Mouse (Mus musculus): ENCODE measurements around the gene Gng2. TPM values are rescaled to one million over a fixed set of nuclear protein-coding genes. Genes with fewer than 3 reads are reported as not detected.
A peak's percentile ranks its signal among the peaks of the same experiment; 100 is the strongest.

Gene Gng2
- polyA plus RNA-seq, 1 experiment from 2014 or later, result 43.6 TPM

GRCm38 (mm10) chr14:19969566-19969965 lies 7.9 kb downstream of the Gng2 start:
- H3K9ac ChIP-seq (ENCODE audit: low read length), result no peak overlapping the region
- no peak overlapping the region for H3K27ac ChIP-seq (ENCODE audit: low read length)
- WGBS, result 69% methylated on average over 1 of the region's 1 CpGs
- no peak for ATAC-seq (ENCODE audit: insufficient read depth, low FRiP score)
- H3K4me1 ChIP-seq (ENCODE audit: control insufficient read depth, insufficient read depth, low read length), result peaks cover 14% of the 10 kb centered on the region
- H3K36me3 ChIP-seq (ENCODE audit: control insufficient read depth, insufficient read depth, low read length), result no peaks in the 10 kb centered on the region
- no peak overlapping the region for H3K4me2 ChIP-seq (ENCODE audit: low read depth, low read length)
- no peak overlapping the region for H3K4me3 ChIP-seq (replicated peaks; ENCODE audit: low read length)
- H3K9me3 ChIP-seq (replicated peaks; ENCODE audit: control insufficient read depth, low read length), result no peaks in the 10 kb centered on the region
- no peaks in the 10 kb centered on the region for H3K27me3 ChIP-seq (ENCODE audit: control insufficient read depth, insufficient read depth, low read length)

- Histone ChIP-seq H3K9ac (ENCODE audit: low read length) (no peak overlapping the region), H3K4me3 (replicated peaks; ENCODE audit: low read length) (no peak overlapping the region), H3K4me2 (ENCODE audit: low read depth, low read length) (no peak overlapping the region), H3K9me3 (replicated peaks; ENCODE audit: control insufficient read depth, low read length) (no peaks in the 10 kb centered on the region), H3K4me1 (ENCODE audit: control insufficient read depth, insufficient read depth, low read length) (peaks cover 14% of the 10 kb centered on the region), H3K27me3 (ENCODE audit: control insufficient read depth, insufficient read depth, low read length) (no peaks in the 10 kb centered on the region), H3K36me3 (ENCODE audit: control insufficient read depth, insufficient read depth, low read length) (no peaks in the 10 kb centered on the region), H3K27ac (ENCODE audit: low read length) (no peak overlapping the region)
- 57% methylated on average over 5 of the region's 5 CpGs for WGBS
- ATAC-seq (ENCODE audit: insufficient read depth, low FRiP score), result no peak
These were observed 8.4 kb downstream of the Gng2 start for GRCm38 (mm10) chr14:19969011-19969521.

GRCm38 (mm10) chr14:19968321-19969010 lies 9.0 kb downstream of the Gng2 start:
- WGBS, result 76% methylated on average over 7 of the region's 7 CpGs
- no peak overlapping the region for H3K9ac ChIP-seq (ENCODE audit: low read length)
- H3K36me3 ChIP-seq (ENCODE audit: control insufficient read depth, insufficient read depth, low read length), result no peaks in the 10 kb centered on the region
- H3K27me3 ChIP-seq (ENCODE audit: control insufficient read depth, insufficient read depth, low read length), result no peaks in the 10 kb centered on the region
- no peak overlapping the region for H3K4me2 ChIP-seq (ENCODE audit: low read depth, low read length)
- no peak for ATAC-seq (ENCODE audit: insufficient read depth, low FRiP score)
- H3K4me1 ChIP-seq (ENCODE audit: control insufficient read depth, insufficient read depth, low read length), result peaks cover 14% of the 10 kb centered on the region
- H3K4me3 ChIP-seq (replicated peaks; ENCODE audit: low read length), result no peak overlapping the region
- H3K9me3 ChIP-seq (replicated peaks; ENCODE audit: control insufficient read depth, low read length), result no peaks in the 10 kb centered on the region
- H3K27ac ChIP-seq (ENCODE audit: low read length), result no peak overlapping the region

GRCm38 (mm10) chr14:19967482-19967881 lies 9.9 kb downstream of the Gng2 start:
- Histone ChIP-seq H3K9me3 (replicated peaks; ENCODE audit: control insufficient read depth, low read length) (no peaks in the 10 kb centered on the region), H3K27me3 (ENCODE audit: control insufficient read depth, insufficient read depth, low read length) (no peaks in the 10 kb centered on the region), H3K4me1 (ENCODE audit: control insufficient read depth, insufficient read depth, low read length) (peaks cover 14% of the 10 kb centered on the region), H3K9ac (ENCODE audit: low read length) (no peak overlapping the region), H3K4me3 (replicated peaks; ENCODE audit: low read length) (no peak overlapping the region), H3K36me3 (ENCODE audit: control insufficient read depth, insufficient read depth, low read length) (no peaks in the 10 kb centered on the region), H3K4me2 (ENCODE audit: low read depth, low read length) (no peak overlapping the region), H3K27ac (ENCODE audit: low read length) (no peak overlapping the region)
- WGBS, result 56% methylated on average over 8 of the region's 8 CpGs
- no peak for ATAC-seq (ENCODE audit: insufficient read depth, low FRiP score)

- Histone ChIP-seq H3K27ac (ENCODE audit: low read length) (no peak overlapping the region), H3K36me3 (ENCODE audit: control insufficient read depth, insufficient read depth, low read length) (no peaks in the 10 kb centered on the region), H3K27me3 (ENCODE audit: control insufficient read depth, insufficient read depth, low read length) (no peaks in the 10 kb centered on the region), H3K4me2 (ENCODE audit: low read depth, low read length) (no peak overlapping the region), H3K4me3 (replicated peaks; ENCODE audit: low read length) (no peak overlapping the region), H3K9ac (ENCODE audit: low read length) (no peak overlapping the region), H3K9me3 (replicated peaks; ENCODE audit: control insufficient read depth, low read length) (no peaks in the 10 kb centered on the region), H3K4me1 (ENCODE audit: control insufficient read depth, insufficient read depth, low read length) (peaks cover 8% of the 10 kb centered on the region; the same call in 1 of the 2 replicates)
- WGBS, result 40% methylated on average over 5 of the region's 5 CpGs
- ATAC-seq (ENCODE audit: insufficient read depth, low FRiP score), result peak; percentile 76
These were observed 13.4 kb downstream of the Gng2 start for GRCm38 (mm10) chr14:19963961-19964505.

- Histone ChIP-seq H3K27me3 (ENCODE audit: control insufficient read depth, insufficient read depth, low read length) (no peaks in the 10 kb centered on the region), H3K4me3 (replicated peaks; ENCODE audit: low read length) (no peak overlapping the region), H3K27ac (ENCODE audit: low read length) (no peak overlapping the region), H3K36me3 (ENCODE audit: control insufficient read depth, insufficient read depth, low read length) (no peaks in the 10 kb centered on the region), H3K9ac (ENCODE audit: low read length) (no peak overlapping the region), H3K4me1 (ENCODE audit: control insufficient read depth, insufficient read depth, low read length) (peaks cover 3% of the 10 kb centered on the region; the same call in 1 of the 2 replicates), H3K9me3 (replicated peaks; ENCODE audit: control insufficient read depth, low read length) (no peaks in the 10 kb centered on the region), H3K4me2 (ENCODE audit: low read depth, low read length) (no peak overlapping the region)
- 70% methylated on average over 15 of the region's 15 CpGs for WGBS
- ATAC-seq (ENCODE audit: insufficient read depth, low FRiP score), result no peak
These were observed 15.2 kb downstream of the Gng2 start for GRCm38 (mm10) chr14:19961924-19962915.

GRCm38 (mm10) chr14:19959860-19960259 lies 17.6 kb downstream of the Gng2 start:
- no peak overlapping the region for H3K4me3 ChIP-seq (replicated peaks; ENCODE audit: low read length)
- H3K36me3 ChIP-seq (ENCODE audit: control insufficient read depth, insufficient read depth, low read length), result no peaks in the 10 kb centered on the region
- H3K4me2 ChIP-seq (ENCODE audit: low read depth, low read length), result no peak overlapping the region
- no peak for ATAC-seq (ENCODE audit: insufficient read depth, low FRiP score)
- peaks cover 3% of the 10 kb centered on the region; the same call in 1 of the 2 replicates for H3K4me1 ChIP-seq (ENCODE audit: control insufficient read depth, insufficient read depth, low read length)
- no peak overlapping the region for H3K27ac ChIP-seq (ENCODE audit: low read length)
- H3K27me3 ChIP-seq (ENCODE audit: control insufficient read depth, insufficient read depth, low read length), result no peaks in the 10 kb centered on the region
- no peaks in the 10 kb centered on the region for H3K9me3 ChIP-seq (replicated peaks; ENCODE audit: control insufficient read depth, low read length)
- WGBS, result 53% methylated on average over 9 of the region's 9 CpGs
- H3K9ac ChIP-seq (ENCODE audit: low read length), result no peak overlapping the region

- Histone ChIP-seq H3K36me3 (ENCODE audit: control insufficient read depth, insufficient read depth, low read length) (no peaks in the 10 kb centered on the region), H3K9ac (ENCODE audit: low read length) (no peak overlapping the region), H3K4me1 (ENCODE audit: control insufficient read depth, insufficient read depth, low read length) (no peaks in the 10 kb centered on the region), H3K27me3 (ENCODE audit: control insufficient read depth, insufficient read depth, low read length) (no peaks in the 10 kb centered on the region), H3K4me2 (ENCODE audit: low read depth, low read length) (no peak overlapping the region), H3K4me3 (replicated peaks; ENCODE audit: low read length) (no peak overlapping the region), H3K9me3 (replicated peaks; ENCODE audit: control insufficient read depth, low read length) (no peaks in the 10 kb centered on the region), H3K27ac (ENCODE audit: low read length) (no peak overlapping the region)
- WGBS, result 83% methylated on average over 7 of the region's 7 CpGs
- ATAC-seq (ENCODE audit: insufficient read depth, low FRiP score), result no peak
These were observed 22.4 kb downstream of the Gng2 start for GRCm38 (mm10) chr14:19955077-19955476.

- Histone ChIP-seq H3K36me3 (ENCODE audit: control insufficient read depth, insufficient read depth, low read length) (no peaks in the 10 kb centered on the region), H3K27me3 (ENCODE audit: control insufficient read depth, insufficient read depth, low read length) (no peaks in the 10 kb centered on the region), H3K27ac (ENCODE audit: low read length) (no peak overlapping the region), H3K4me1 (ENCODE audit: control insufficient read depth, insufficient read depth, low read length) (no peaks in the 10 kb centered on the region), H3K9me3 (replicated peaks; ENCODE audit: control insufficient read depth, low read length) (no peaks in the 10 kb centered on the region), H3K9ac (ENCODE audit: low read length) (no peak overlapping the region), H3K4me2 (ENCODE audit: low read depth, low read length) (no peak overlapping the region), H3K4me3 (replicated peaks; ENCODE audit: low read length) (no peak overlapping the region)
- WGBS, result 60% methylated on average over 4 of the region's 4 CpGs
- ATAC-seq (ENCODE audit: insufficient read depth, low FRiP score), result no peak
These were observed 26.6 kb downstream of the Gng2 start for GRCm38 (mm10) chr14:19950812-19951211.

All from stomach, embryonic 16.5 days (tissue).